Mouse (Mus musculus) forebrain, embryonic 12.5 days (tissue): Measurements from ENCODE around the gene Zcchc18. TPM values are rescaled to one million over a fixed set of nuclear protein-coding genes. Genes with fewer than 3 reads are reported as not detected.
"Not testable (repeated sequence)": the region's sequence is repeated elsewhere in the genome, so short reads cannot be mapped to it uniquely, and the experiment has no call there.

Source experiments
- ATAC-seq: fragments of 200-750 bp; cut with Nextera tagmentation; 2 replicates; pipeline ENCODE4 v1.8.0; 2017; ENCODE audit warnings: moderate TSS enrichment; ENCODE audit not compliant: low FRiP score
- H3K27ac ChIP-seq: fragments of 300-500 bp; sonication (generic); 2 replicates; pipeline ENCODE4 v1.5.1; 2016; ENCODE audit warnings: mild to moderate bottlenecking
- H3K27me3 ChIP-seq: fragments of 300-500 bp; sonication (generic); 2 replicates; pipeline ENCODE4 v1.6.1; 2016; ENCODE audit warnings: mild to moderate bottlenecking
- H3K36me3 ChIP-seq: fragments of 300-500 bp; sonication (generic); replicated peaks from 2 replicates; pipeline ENCODE4 v1.6.1; 2016; ENCODE audit warnings: mild to moderate bottlenecking
- H3K4me1 ChIP-seq: fragments of 300-500 bp; sonication (generic); 2 replicates; pipeline ENCODE4 v1.6.1; 2016
- H3K4me2 ChIP-seq: fragments of 300-500 bp; sonication (generic); 2 replicates; pipeline ENCODE4 v1.6.1; 2016; ENCODE audit warnings: mild to moderate bottlenecking, moderate library complexity
- H3K4me3 ChIP-seq: fragments of 300-500 bp; sonication (generic); replicated peaks from 2 replicates; pipeline ENCODE4 v1.5.1; 2016; ENCODE audit warnings: mild to moderate bottlenecking
- H3K9ac ChIP-seq: fragments of 300-500 bp; sonication (generic); 2 replicates; pipeline ENCODE4 v1.6.1; 2016; ENCODE audit warnings: mild to moderate bottlenecking
- H3K9me3 ChIP-seq: fragments of 300-500 bp; sonication (generic); 2 replicates; pipeline ENCODE4 v1.6.1; 2016
- WGBS: fragments of 180-500 bp; shearing (Covaris S2); methylation state at CpG from one replicate; pipeline ENCODE4 v1.1.7; 2016; 5-methylcytosine and 5-hydroxymethylcytosine counted together
- polyA plus RNA-seq: library from polyadenylated mRNA; unstranded; fragments of >200 nt; fragmentation: Nextera tagmentation; extraction: Ambion mirVana; gene quantifications from 2 replicates; pipeline ENCODE4 v1.2.1, GENCODE M21; 2016

Gene Zcchc18
- 137 and 146 TPM in 2 replicates for polyA plus RNA-seq

DNA sequence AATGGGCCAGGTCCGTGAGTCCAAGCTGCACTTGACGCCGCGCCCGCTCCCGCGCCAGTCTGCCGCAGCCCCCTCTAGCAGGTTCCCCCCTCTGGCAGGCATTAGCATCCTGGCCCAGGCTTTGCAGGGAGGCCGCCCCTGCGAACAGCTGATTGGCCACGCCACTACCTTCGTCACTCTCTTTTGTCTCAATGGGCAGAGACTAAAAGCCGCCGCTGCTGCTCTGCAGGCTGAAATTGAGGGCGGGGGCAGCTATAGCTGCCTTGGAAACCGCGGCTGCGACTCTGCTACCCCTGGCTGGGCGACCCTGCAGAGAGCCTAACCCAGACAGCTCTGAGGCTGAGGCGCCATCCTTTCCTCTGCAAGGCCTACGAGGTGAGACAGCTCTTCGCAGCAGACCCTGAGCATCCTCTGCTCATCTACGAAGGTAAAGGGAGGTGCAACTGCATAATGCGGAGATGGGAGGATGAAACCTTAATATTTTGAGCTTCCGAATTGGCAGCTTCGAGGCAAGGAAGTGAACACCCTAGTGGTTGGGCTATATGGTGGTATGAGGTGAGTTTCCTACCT, at the start of gene Zcchc18:
Gene Zcchc18, plus strand, starts transcription at position 178 of the 570 bp plus-strand sequence.
- no peaks in the 10 kb centered on the region for H3K9me3 ChIP-seq
- peaks cover 6% of the 10 kb centered on the region; the same call in 1 of the 2 replicates for H3K4me1 ChIP-seq
- 18% methylated on average over 26 of the region's 26 CpGs for WGBS
- peak; percentile 99 for ATAC-seq
- peaks cover 19% of the 10 kb centered on the region; the same call in 1 of the 2 replicates for H3K27me3 ChIP-seq
- peak within 1 kb of the TSS; percentile 58 for H3K9ac ChIP-seq
- peak within 1 kb of the TSS; percentile 58 for H3K4me2 ChIP-seq
- no peaks in the 10 kb centered on the region for H3K36me3 ChIP-seq
- peak within 1 kb of the TSS; percentile 47 for H3K4me3 ChIP-seq
- peak within 1 kb of the TSS; percentile 83 for H3K27ac ChIP-seq

- H3K4me1 ChIP-seq, H3K9me3 ChIP-seq, H3K36me3 ChIP-seq, H3K27ac ChIP-seq, H3K9ac ChIP-seq, H3K27me3 ChIP-seq: not testable (repeated sequence)
- ATAC-seq, result peak; percentile 100
- WGBS, result 24% methylated on average over 13 of the region's 13 CpGs
- Histone ChIP-seq H3K4me2 (peak overlapping the region; percentile 44), H3K4me3 (peak overlapping the region; percentile 36)
These were observed 35.2 kb upstream of the Zcchc18 start for GRCm38 (mm10) chrX:136957583-136958279.

GRCm38 (mm10) chrX:136958300-136958699, 34.7 kb upstream of the Zcchc18 start:
- H3K27me3 ChIP-seq, H3K4me1 ChIP-seq, H3K27ac ChIP-seq, H3K36me3 ChIP-seq, H3K9ac ChIP-seq, H3K9me3 ChIP-seq: not testable (repeated sequence)
- WGBS, result 48% methylated on average over 5 of the region's 5 CpGs
- Histone ChIP-seq H3K4me3 (peak overlapping the region; percentile 36), H3K4me2 (peak overlapping the region; percentile 44)
- ATAC-seq, result peak; percentile 28; the same call in 1 of the 2 replicates

DNA sequence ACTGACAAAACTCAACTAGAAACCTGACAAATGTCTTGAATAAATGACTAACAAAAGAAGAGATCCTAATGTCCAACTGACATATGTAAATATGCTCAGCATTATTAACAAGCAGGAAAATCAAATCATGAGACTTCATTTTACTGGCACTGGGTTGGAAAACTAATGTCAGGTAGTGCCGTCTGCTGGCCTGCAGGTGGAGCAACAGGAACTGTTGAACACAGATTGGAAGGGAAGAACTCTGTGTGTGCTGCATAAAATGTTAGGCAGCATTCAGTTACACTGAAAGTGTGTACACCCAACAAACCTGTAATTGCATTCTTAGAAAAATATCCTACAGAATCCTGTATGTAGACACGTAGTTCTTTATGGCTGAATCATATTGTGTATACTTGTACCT, 33.3 kb upstream of the Zcchc18 start:
- no peak overlapping the region for H3K9ac ChIP-seq
- ATAC-seq, result no peak
- H3K4me1 ChIP-seq, result no peaks in the 10 kb centered on the region
- no peaks in the 10 kb centered on the region for H3K36me3 ChIP-seq
- H3K4me2 ChIP-seq, result no peak overlapping the region
- no peak overlapping the region for H3K4me3 ChIP-seq
- H3K27me3 ChIP-seq, result no peaks in the 10 kb centered on the region
- WGBS, result 26% methylated on average over 2 of the region's 2 CpGs
- H3K27ac ChIP-seq, result no peak overlapping the region
- H3K9me3 ChIP-seq, result no peaks in the 10 kb centered on the region

- H3K27me3 ChIP-seq, result not testable (repeated sequence)
These were observed 17.6 kb upstream of the Zcchc18 start, which contains the start of gene Tmsb15b2 for GRCm38 (mm10) chrX:136975397-136975796. Gene Tmsb15b2, minus strand, starts transcription at chrX:136975497.

GRCm38 (mm10) chrX:136976424-136977084, 16.4 kb upstream of the Zcchc18 start, which contains the start of the genes Tmsb15l and Tmsb15b1:
Gene Tmsb15l, minus strand, starts transcription at chrX:136976869.
Gene Tmsb15b1, minus strand, starts transcription at chrX:136976874.
- Histone ChIP-seq H3K4me2 (peak within 1 kb of the TSS; percentile 51), H3K9ac (0 out of 2 replicates have a peak within 1 kb of the TSS, but pooled peaks have one; percentile 5), H3K27ac (no peak within 1 kb of the TSS), H3K9me3 (no peaks in the 10 kb centered on the region), H3K36me3 (no peaks in the 10 kb centered on the region), H3K4me1 (no peaks in the 10 kb centered on the region), H3K4me3 (peak within 1 kb of the TSS; percentile 44), H3K27me3 (no peaks in the 10 kb centered on the region)
- WGBS, result 32% methylated on average over 15 of the region's 15 CpGs
- peak; percentile 100 for ATAC-seq

More at GRCm38 (mm10) chrX:136975397-136975796, 17.6 kb upstream of the Zcchc18 start, which contains the start of gene Tmsb15b2:
- Histone ChIP-seq H3K4me3 (peak within 1 kb of the TSS; percentile 44), H3K9ac (0 out of 2 replicates have a peak within 1 kb of the TSS, but pooled peaks have one; percentile 5), H3K4me2 (peak within 1 kb of the TSS; percentile 51)
- H3K36me3 ChIP-seq, H3K27ac ChIP-seq, ATAC-seq, H3K9me3 ChIP-seq, H3K4me1 ChIP-seq: not testable (repeated sequence)
- 88% methylated on average over 6 of the region's 6 CpGs for WGBS

GRCm38 (mm10) chrX:136978616-136979015, 14.3 kb upstream of the Zcchc18 start:
- Histone ChIP-seq H3K36me3 (no peaks in the 10 kb centered on the region), H3K4me3 (no peak overlapping the region), H3K4me1 (no peaks in the 10 kb centered on the region), H3K27ac (no peak overlapping the region), H3K9ac (no peak overlapping the region), H3K27me3 (no peaks in the 10 kb centered on the region), H3K9me3 (no peaks in the 10 kb centered on the region), H3K4me2 (no peak overlapping the region)
- ATAC-seq, result no peak

DNA sequence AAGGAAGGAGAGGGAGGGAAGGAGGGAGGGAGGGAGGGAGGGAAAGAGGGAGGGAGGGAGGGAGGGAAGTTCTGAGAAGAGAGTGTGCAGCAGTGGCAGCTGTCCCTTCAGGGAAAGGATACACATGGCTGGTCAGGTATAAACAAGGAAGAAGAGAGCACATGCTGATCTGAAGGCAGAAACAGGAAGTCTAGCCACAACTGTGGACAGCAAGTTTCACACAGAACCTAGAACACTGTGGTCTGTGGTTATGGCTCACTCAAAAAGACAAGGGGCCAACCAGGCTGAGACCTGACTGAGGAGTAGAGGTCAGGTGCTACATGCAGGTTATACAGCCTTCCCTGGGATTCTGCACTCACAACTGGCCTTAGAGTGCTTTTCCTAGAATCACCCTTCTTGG, 6.9 kb upstream of the Zcchc18 start:
- no peak for ATAC-seq
- Histone ChIP-seq H3K36me3 (no peaks in the 10 kb centered on the region), H3K9me3 (no peaks in the 10 kb centered on the region), H3K27me3 (0 out of 2 replicates have a peak, but pooled peaks cover 1% of the 10 kb centered on the region), H3K4me2 (no peak overlapping the region), H3K4me3 (no peak overlapping the region), H3K27ac (no peak overlapping the region), H3K4me1 (no peaks in the 10 kb centered on the region), H3K9ac (no peak overlapping the region)

DNA sequence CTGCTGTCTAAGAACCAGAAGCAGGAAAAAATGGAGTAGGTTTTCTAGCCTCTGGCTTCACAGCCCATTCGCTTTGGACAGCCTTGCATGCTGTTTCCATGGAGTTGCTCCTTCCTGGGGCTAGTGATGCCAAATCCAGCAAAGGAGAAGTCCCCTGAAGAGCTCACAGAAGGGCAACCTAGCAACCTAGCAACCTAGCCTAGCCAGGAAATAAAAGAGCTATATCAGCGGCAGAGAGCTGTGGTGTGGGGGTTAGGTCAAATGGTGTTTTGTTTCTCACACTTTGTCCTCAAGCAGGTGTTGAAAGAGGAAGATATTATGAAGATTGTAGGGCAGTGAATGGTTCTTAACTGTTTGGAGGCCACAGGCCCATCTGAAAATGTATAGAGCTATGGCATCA, 1.7 kb upstream of the Zcchc18 start:
- Histone ChIP-seq H3K4me2 (peak overlapping the region; percentile 58; the same call in 1 of the 2 replicates), H3K9ac (no peak overlapping the region), H3K4me3 (no peak overlapping the region), H3K27me3 (peaks cover 19% of the 10 kb centered on the region; the same call in 1 of the 2 replicates), H3K4me1 (peaks cover 6% of the 10 kb centered on the region; the same call in 1 of the 2 replicates), H3K36me3 (no peaks in the 10 kb centered on the region), H3K9me3 (no peaks in the 10 kb centered on the region), H3K27ac (no peak overlapping the region)
- WGBS, result 60% methylated on average over 2 of the region's 2 CpGs
- no peak for ATAC-seq

DNA sequence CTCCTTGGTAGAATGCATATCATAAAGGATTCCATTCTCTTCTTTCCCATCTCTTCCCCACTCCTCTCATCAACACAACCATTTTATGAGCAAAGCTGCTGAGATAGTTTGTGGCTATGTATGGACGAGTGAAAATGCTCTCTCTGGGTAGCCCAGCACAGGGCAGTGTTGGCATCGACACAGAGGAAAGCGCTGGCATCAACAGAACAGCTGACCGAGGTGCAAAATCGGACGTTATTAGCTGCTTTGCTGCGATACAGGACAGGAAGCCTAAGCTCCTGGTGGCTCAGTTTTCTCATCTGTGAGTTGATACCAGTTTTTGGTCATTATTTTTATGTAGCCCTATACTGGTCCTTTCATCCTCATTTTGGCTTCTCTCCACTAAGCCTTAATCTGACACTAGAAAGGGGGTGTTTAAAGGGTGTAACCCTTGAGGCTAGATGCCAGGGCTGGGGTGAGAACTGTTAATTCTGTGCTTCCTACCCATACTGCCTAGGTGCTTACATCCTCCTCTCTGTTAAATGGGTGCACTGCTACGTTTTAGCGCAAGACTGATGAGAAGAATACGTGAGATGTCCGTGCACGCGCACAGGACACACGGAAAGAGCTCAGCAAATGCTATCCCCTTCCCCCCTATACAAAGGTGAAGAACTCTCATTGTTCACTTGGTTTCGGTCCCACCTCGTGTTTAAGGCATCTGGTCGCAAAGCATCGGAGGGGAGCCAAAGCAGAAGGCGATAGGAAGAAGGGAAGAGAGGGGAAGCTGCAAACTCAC, 577 bp upstream of the Zcchc18 start:
- peak overlapping the region; percentile 66 for H3K27ac ChIP-seq

GRCm38 (mm10) chrX:136993641-136994040, 686 bp downstream of the Zcchc18 start:
- Histone ChIP-seq H3K9ac (peak overlapping the region; percentile 58), H3K4me2 (peak overlapping the region; percentile 58), H3K9me3 (no peaks in the 10 kb centered on the region), H3K27me3 (peaks cover 19% of the 10 kb centered on the region; the same call in 1 of the 2 replicates), H3K27ac (peak overlapping the region; percentile 83), H3K36me3 (no peaks in the 10 kb centered on the region), H3K4me1 (peaks cover 6% of the 10 kb centered on the region; the same call in 1 of the 2 replicates), H3K4me3 (peak overlapping the region; percentile 47)
- 23% methylated on average over 14 of the region's 14 CpGs for WGBS
- ATAC-seq, result no peak

More for the DNA sequence above, 577 bp upstream of the Zcchc18 start:
- peak; percentile 66 for ATAC-seq
- Histone ChIP-seq H3K4me2 (peak overlapping the region; percentile 58), H3K36me3 (no peaks in the 10 kb centered on the region), H3K9me3 (no peaks in the 10 kb centered on the region), H3K4me1 (peaks cover 6% of the 10 kb centered on the region; the same call in 1 of the 2 replicates), H3K4me3 (peak overlapping the region; percentile 47), H3K9ac (peak overlapping the region; percentile 58), H3K27me3 (peaks cover 19% of the 10 kb centered on the region; the same call in 1 of the 2 replicates)
- 25% methylated on average over 19 of the region's 19 CpGs for whole genome bisulfite sequencing
